Comparison of ENCODE assay signal across 14 mouse cellular contexts in genomic region chr19:5296630-5297029, GRCm38 (mm10). TPM values are rescaled to one million over a fixed set of nuclear protein-coding genes. Genes with fewer than 3 reads are reported as not detected.
DNase-seq lines count a peak whose midpoint lies in the region; ATAC-seq lines count a peak whose summit lies in the region.
"Had no signal": no experiment of that assay in that cellular context is flagged by ENCODE, and none has a peak within 500 bp of the region (broad histone marks: within the 10 kb centered on the region; RNA-seq: fewer than 3 reads in every experiment).

No protein-coding gene starts in this region.

- H3K4me2 ChIP-seq in heart, embryonic 11.5 days, result peak overlapping the region; percentile 76; the same call in 1 of the 2 replicates
- no peak overlapping the region for H3K4me2 ChIP-seq in midbrain, embryonic 13.5 days (replicated peaks)

- no peak for DNase-seq in heart, postnatal 10 days
- DNase-seq in midbrain, embryonic 10.5 days (ENCODE audit: low spot score), result no peak
- peak; percentile 65 to 76 for DNase-seq in layer of hippocampus, postnatal 36 days
- DNase-seq in telencephalon, adult 2 months (ENCODE audit: low read depth, low spot score), result peak; percentile 85
- DNase-seq in spleen, postnatal 14 days (ENCODE audit: low spot score in 2 of 2), result no peak
- DNase-seq in gastrocnemius, postnatal 25 days, result no peak
- DNase-seq: B cell, adult 2 months; gastrocnemius, postnatal 10 days had no signal

- H3K4me3 ChIP-seq in heart, embryonic 11.5 days (ENCODE audit: low read depth, low read length), result no peak overlapping the region
- peak overlapping the region; percentile 95; the same call in 1 of the 2 replicates for H3K4me3 ChIP-seq in midbrain, embryonic 10.5 days
- no peak overlapping the region for H3K4me3 ChIP-seq in midbrain, embryonic 13.5 days (replicated peaks)

- H3K27me3 ChIP-seq in heart, embryonic 11.5 days (ENCODE audit: control insufficient read depth, insufficient read depth, low read length), result 0 out of 2 replicates have a peak, but pooled peaks cover 3% of the 10 kb centered on the region
- H3K27me3 ChIP-seq in midbrain, embryonic 10.5 days (ENCODE audit: low read depth, poor library complexity, severe bottlenecking), result no peaks in the 10 kb centered on the region
- H3K27me3 ChIP-seq in midbrain, embryonic 13.5 days, result no peaks in the 10 kb centered on the region

- no peak overlapping the region for H3K9ac ChIP-seq in heart, embryonic 11.5 days (ENCODE audit: low read depth, low read length)
- no peak overlapping the region for H3K9ac ChIP-seq in midbrain, embryonic 13.5 days (replicated peaks)

- intact Hi-C loops in heart, postnatal 10 days (cut with DNase I), result loop anchor here (2.0 kb wide), 1 partner anchor 50 kb away; no protein-coding TSS in a partner anchor

- ATAC-seq in heart, embryonic 11.5 days (replicated peaks; ENCODE audit: insufficient number of reproducible peaks, low FRiP score, low TSS enrichment), result no peak
- ATAC-seq in midbrain, embryonic 13.5 days, result no peak
- ATAC-seq: midbrain, embryonic 16.5 days had no signal

- peaks cover 22% of the 10 kb centered on the region for H3K4me1 ChIP-seq in heart, embryonic 11.5 days (ENCODE audit: control insufficient read depth, insufficient read depth, low read length)
- peaks cover 53% of the 10 kb centered on the region for H3K4me1 ChIP-seq in midbrain, embryonic 10.5 days
- peaks cover 60% of the 10 kb centered on the region for H3K4me1 ChIP-seq in midbrain, embryonic 13.5 days (replicated peaks)

- 62% methylated on average over 5 of the region's 5 CpGs for WGBS in heart, embryonic 11.5 days (ENCODE audit: insufficient replicate concordance)
- 85% methylated on average over 5 of the region's 5 CpGs for WGBS in midbrain, embryonic 10.5 days
- WGBS in midbrain, embryonic 13.5 days, result 85% methylated on average over 5 of the region's 5 CpGs

- no peaks in the 10 kb centered on the region for H3K9me3 ChIP-seq in heart, embryonic 11.5 days (replicated peaks; ENCODE audit: control insufficient read depth, low read length)
- no peaks in the 10 kb centered on the region for H3K9me3 ChIP-seq in midbrain, embryonic 10.5 days (replicated peaks)
- no peaks in the 10 kb centered on the region for H3K9me3 ChIP-seq in midbrain, embryonic 13.5 days

- no peak overlapping the region for H3K27ac ChIP-seq in heart, embryonic 11.5 days (ENCODE audit: low read depth, low read length)
- 0 out of 2 replicates have a peak overlapping the region, but pooled peaks have one; percentile 96 for H3K27ac ChIP-seq in midbrain, embryonic 10.5 days (replicated peaks)
- H3K27ac ChIP-seq in midbrain, embryonic 13.5 days, result no peak overlapping the region
- H3K27ac ChIP-seq: stomach, postnatal 0 days had no signal

- H3K36me3 ChIP-seq in heart, embryonic 11.5 days (ENCODE audit: control insufficient read depth, insufficient read depth, low read length), result peaks cover 12% of the 10 kb centered on the region
- H3K36me3 ChIP-seq in midbrain, embryonic 10.5 days, result peaks cover 28% of the 10 kb centered on the region
- H3K36me3 ChIP-seq in midbrain, embryonic 13.5 days, result peaks cover 13% of the 10 kb centered on the region

RNA-seq across cellular contexts. Expression of gene Sf3b2, which starts 1.4 kb away (rescaled TPM):
- 224 and 239 TPM in 2 replicates for polyA plus RNA-seq in heart, embryonic 11.5 days (2014; fragmentation: Nextera tagmentation; extraction: Ambion mirVana)
- 100 to 1,000 TPM; 129 to 136 TPM for total RNA-seq in heart, postnatal 10 days (2021)
- polyA plus RNA-seq in midbrain, embryonic 10.5 days (2016; fragmentation: Nextera tagmentation; extraction: Ambion mirVana), result 468 and 500 TPM in 2 replicates
- 399 and 419 TPM in 2 replicates for polyA plus RNA-seq in midbrain, embryonic 13.5 days (2015; fragmentation: Nextera tagmentation; extraction: Ambion mirVana)
- total RNA-seq in layer of hippocampus, postnatal 36 days (2021), result 100 to 1,000 TPM; 204 to 205 TPM
- total RNA-seq in gastrocnemius, postnatal 25 days (2021), result 10 to 100 TPM; 65.4 to 69.5 TPM

RNA-seq across cellular contexts. Expression of gene Gal3st3, which starts 1.5 kb away (rescaled TPM):
- polyA plus RNA-seq in heart, embryonic 11.5 days (2014; fragmentation: Nextera tagmentation; extraction: Ambion mirVana), result 3.8 and 4.8 TPM in 2 replicates
- 10 to 100 TPM in 1 of 2 experiments, 1 to 10 TPM in 1; 9.4 to 14.6 TPM for total RNA-seq in heart, postnatal 10 days (2021)
- 10.8 and 15.4 TPM in 2 replicates for polyA plus RNA-seq in midbrain, embryonic 10.5 days (2016; fragmentation: Nextera tagmentation; extraction: Ambion mirVana)
- 29.3 and 33.6 TPM in 2 replicates for polyA plus RNA-seq in midbrain, embryonic 13.5 days (2015; fragmentation: Nextera tagmentation; extraction: Ambion mirVana)
- total RNA-seq in layer of hippocampus, postnatal 36 days (2021), result 100 to 1,000 TPM; 110 TPM
- total RNA-seq in gastrocnemius, postnatal 25 days (2021), result not detected

RNA-seq across cellular contexts. Expression of gene Pacs1, which starts 23.7 kb away (rescaled TPM):
- polyA plus RNA-seq in heart, embryonic 11.5 days (2014; fragmentation: Nextera tagmentation; extraction: Ambion mirVana), result 21.4 and 22.8 TPM in 2 replicates
- 10 to 100 TPM; 24.5 to 27.8 TPM for total RNA-seq in heart, postnatal 10 days (2021)
- 21.3 and 23.7 TPM in 2 replicates for polyA plus RNA-seq in midbrain, embryonic 10.5 days (2016; fragmentation: Nextera tagmentation; extraction: Ambion mirVana)
- polyA plus RNA-seq in midbrain, embryonic 13.5 days (2015; fragmentation: Nextera tagmentation; extraction: Ambion mirVana), result 31.5 and 32.0 TPM in 2 replicates
- total RNA-seq in layer of hippocampus, postnatal 36 days (2021), result 10 to 100 TPM; 52.5 to 55.0 TPM
- 1 to 10 TPM; 5.6 to 6.5 TPM for total RNA-seq in gastrocnemius, postnatal 25 days (2021)

RNA-seq across cellular contexts. Expression of gene Catsper1, which starts 38.9 kb away (rescaled TPM):
- polyA plus RNA-seq in heart, embryonic 11.5 days (2014; fragmentation: Nextera tagmentation; extraction: Ambion mirVana), result not detected in 2 replicates
- total RNA-seq in heart, postnatal 10 days (2021), result not detected
- polyA plus RNA-seq in midbrain, embryonic 10.5 days (2016; fragmentation: Nextera tagmentation; extraction: Ambion mirVana), result not detected in 2 replicates
- polyA plus RNA-seq in midbrain, embryonic 13.5 days (2015; fragmentation: Nextera tagmentation; extraction: Ambion mirVana), result not detected in 2 replicates
- total RNA-seq in layer of hippocampus, postnatal 36 days (2021), result not detected
- not detected for total RNA-seq in gastrocnemius, postnatal 25 days (2021)
- total RNA-seq: gastrocnemius, postnatal 10 days had no signal
- polyA plus RNA-seq: brain, embryonic 14.5 days; limb, embryonic 11.5 days; midbrain, embryonic 16.5 days; stomach, postnatal 0 days had no signal

RNA-seq across cellular contexts. Expression of gene Cst6, which starts 52.7 kb away (rescaled TPM):
- 0.60 and 0.84 TPM in 2 replicates for polyA plus RNA-seq in heart, embryonic 11.5 days (2014; fragmentation: Nextera tagmentation; extraction: Ambion mirVana)
- 1 to 10 TPM; 2.6 to 3.1 TPM for total RNA-seq in heart, postnatal 10 days (2021)
- 0.67 TPM in 1 of 2 replicates, not detected in the other for polyA plus RNA-seq in midbrain, embryonic 10.5 days (2016; fragmentation: Nextera tagmentation; extraction: Ambion mirVana)
- polyA plus RNA-seq in midbrain, embryonic 13.5 days (2015; fragmentation: Nextera tagmentation; extraction: Ambion mirVana), result 4.5 and 5.8 TPM in 2 replicates
- total RNA-seq in layer of hippocampus, postnatal 36 days (2021), result 1 to 10 TPM; 7.3 to 7.7 TPM
- total RNA-seq in gastrocnemius, postnatal 25 days (2021), result 10 to 100 TPM; 19.7 to 41.3 TPM

Comparison
In these comparisons a context has a peak if more than half of its experiments do, and no peak if none do; other contexts are left out.
1. DNase-seq: peak in layer of hippocampus, postnatal 36 days (2 of 2) and telencephalon, adult 2 months (single experiment); none in heart, postnatal 10 days (0 of 2), midbrain, embryonic 10.5 days (single experiment), spleen, postnatal 14 days (0 of 2) and gastrocnemius, postnatal 25 days (single experiment).
2. RNA of gene Gal3st3, which starts 1.5 kb away (total RNA-seq): 110 TPM in layer of hippocampus, postnatal 36 days and 9.4 to 14.6 TPM in heart, postnatal 10 days; not detected in gastrocnemius, postnatal 25 days; every median in the first group is over 4 times any median in the second.